Mouse (Mus musculus) hindlimb bud, embryonic 11.5 days (tissue): ENCODE results near the gene Dennd1b.

ENCODE experiments used
- DNase-seq: peaks from one replicate; pipeline ENCODE4 v3.0.0-alpha.2; 2012; ENCODE audit warnings: low read depth, low spot score; ENCODE audit errors: extremely low spot score

The Dennd1b gene

GRCm38 (mm10) chr1:139079000-139079399 lies 115.8 kb downstream of the Dennd1b start:
- DNase-seq, result no peak

- no peak for DNase-seq
Measured at GRCm38 (mm10) chr1:139079523-139079922, 116.3 kb downstream of the Dennd1b start.

DNA sequence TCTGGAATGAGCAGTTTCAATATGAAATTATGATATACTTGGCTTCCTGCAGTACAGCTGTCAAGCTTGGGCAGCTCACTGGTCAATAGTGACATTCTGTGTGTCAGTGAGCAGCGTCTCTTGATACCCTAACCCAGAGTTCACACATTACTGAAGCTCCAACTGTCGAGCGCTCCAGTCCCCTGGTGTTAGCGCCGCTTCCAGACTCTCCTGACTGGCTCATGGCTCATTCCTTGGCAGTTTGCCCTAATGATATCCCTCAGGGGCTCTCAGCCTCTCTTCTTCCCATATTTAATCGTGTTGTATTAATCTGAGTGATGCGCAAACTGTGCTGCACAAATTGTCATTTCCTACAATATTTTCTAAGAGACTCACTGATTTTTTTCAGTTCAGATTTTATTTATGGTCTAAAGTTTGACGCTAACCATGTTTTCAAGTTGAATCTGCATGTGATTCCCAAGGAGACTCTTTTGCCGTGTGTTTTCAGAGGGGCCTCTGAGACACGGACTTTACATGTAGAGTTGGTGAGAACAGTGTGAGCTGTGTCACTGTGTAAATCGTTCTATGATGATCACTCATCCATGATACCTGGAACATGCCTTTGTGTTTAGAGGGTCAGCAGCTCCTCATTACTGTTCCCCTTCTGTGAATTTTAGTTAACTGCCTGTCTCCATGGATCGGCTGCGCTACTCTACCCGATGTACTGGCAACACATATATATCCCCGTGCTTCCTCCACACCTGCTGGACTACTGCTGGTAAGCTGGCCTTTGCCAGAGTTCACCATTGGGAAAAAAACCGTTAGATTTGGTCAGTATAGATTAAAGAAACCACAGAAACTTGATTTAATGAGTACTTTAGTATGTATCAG lies 117.5 kb downstream of the Dennd1b start:
- DNase-seq, result no peak

DNA sequence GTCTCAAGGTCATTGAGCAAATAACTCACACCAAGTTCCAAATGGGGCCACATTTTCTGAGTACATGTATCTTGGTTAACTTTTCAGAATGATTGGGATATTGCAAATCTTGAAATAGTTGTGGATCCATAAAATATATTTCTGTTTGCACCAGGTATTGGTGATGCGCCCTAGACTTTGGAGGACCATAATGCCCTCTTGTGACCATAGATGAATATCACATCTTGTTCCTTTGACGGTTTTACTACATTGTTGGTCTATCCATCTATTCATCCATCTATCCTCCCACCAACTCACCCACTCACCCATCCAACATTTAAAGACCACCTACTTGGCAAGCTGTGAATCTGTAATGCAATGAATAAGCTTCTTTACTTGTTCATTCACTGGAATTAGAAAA lies 120.1 kb downstream of the Dennd1b start:
- DNase-seq, result no peak

GRCm38 (mm10) chr1:139087564-139087963 lies 124.3 kb downstream of the Dennd1b start:
- DNase-seq, result no peak

- no peak for DNase-seq
Measured at GRCm38 (mm10) chr1:139090744-139091143, 127.5 kb downstream of the Dennd1b start.

GRCm38 (mm10) chr1:139091701-139092100 lies 128.5 kb downstream of the Dennd1b start:
- no peak for DNase-seq

- no peak for DNase-seq
Measured at GRCm38 (mm10) chr1:139092144-139092543, 128.9 kb downstream of the Dennd1b start.

GRCm38 (mm10) chr1:139092722-139093121 lies 129.5 kb downstream of the Dennd1b start:
- peak; percentile 82 for DNase-seq

DNA sequence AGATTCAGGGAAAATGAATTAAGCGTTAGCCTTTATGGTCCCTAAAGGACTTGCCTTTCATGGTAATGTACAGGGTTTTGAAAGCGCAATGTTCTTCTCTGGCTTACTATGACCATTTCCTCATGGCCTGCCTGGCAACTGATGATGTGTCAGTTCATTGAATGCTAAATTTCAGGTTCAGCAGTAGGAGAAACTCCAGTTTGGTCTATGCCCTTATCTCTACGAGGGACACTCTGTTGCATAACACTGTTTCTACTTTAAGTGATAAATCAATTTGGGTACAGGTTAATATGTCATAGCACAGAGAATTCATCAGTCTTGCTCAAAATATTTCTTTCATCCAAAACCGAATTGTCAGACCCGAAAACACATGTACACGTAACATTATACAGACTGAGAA lies 133.1 kb downstream of the Dennd1b start:
- DNase-seq, result no peak

DNA sequence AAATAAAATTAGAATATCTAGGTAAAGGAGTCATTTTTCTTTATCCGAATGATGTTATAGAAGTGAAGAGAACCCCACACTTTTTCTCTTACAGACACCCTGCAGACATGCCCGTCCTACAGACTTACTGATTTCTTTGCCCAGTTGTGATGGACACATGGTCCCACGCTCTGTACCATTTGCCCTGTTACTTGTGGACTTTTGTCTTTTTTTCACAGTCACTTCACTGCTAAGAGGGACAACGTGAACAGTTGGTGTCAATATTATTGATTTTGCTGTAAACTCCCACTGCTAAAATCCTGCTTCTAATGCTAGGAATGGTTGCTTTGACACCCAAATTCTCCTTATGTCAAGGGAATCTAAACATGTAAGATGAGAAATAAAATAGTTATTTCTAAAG lies 134.9 kb downstream of the Dennd1b start:
- DNase-seq, result no peak

DNA sequence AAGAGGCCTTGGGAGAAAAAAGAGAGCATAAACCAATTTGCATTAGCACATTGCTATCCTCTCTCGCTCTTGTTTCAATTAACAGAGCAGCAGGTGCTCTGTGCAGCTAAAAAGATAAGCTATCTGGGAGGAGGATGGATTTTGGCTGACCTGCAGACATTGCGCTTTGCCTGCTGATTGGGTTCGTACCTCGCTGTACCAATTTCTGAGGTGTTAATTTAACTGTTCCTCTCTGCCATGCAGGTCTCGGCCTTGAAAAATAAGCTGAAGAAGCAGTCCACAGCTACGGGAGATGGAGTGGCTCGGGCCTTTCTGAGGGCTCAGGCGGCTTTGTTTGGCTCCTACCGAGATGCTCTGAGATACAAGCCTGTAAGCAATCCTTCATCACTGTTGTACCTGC lies 138.5 kb downstream of the Dennd1b start:
- no peak for DNase-seq

DNA sequence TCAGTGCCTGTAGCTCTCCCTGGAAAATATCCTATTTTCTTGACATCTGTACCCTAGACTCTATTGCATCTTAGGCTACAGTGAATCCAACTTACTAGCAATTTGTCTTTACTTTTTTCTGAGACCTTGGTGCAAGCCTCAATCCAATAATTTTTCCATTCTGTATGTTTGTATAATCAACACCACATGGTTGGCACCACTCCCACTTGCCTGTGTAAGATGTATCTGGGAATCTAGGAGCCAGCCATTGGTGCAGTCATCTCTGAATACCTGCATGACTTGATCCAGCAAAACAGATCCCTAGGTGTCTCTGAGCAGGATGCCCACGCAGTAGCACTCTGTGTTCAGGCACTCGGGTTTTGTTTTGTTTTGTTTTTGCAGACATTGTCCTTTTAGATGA lies 145.0 kb downstream of the Dennd1b start:
- no peak for DNase-seq

- DNase-seq, result no peak
Measured at GRCm38 (mm10) chr1:139122626-139123025, 159.4 kb downstream of the Dennd1b start.

- no peak for DNase-seq
Measured at GRCm38 (mm10) chr1:139139644-139140043, 176.4 kb downstream of the Dennd1b start.

- DNase-seq, result no peak
Measured at GRCm38 (mm10) chr1:139145516-139145915, 182.3 kb downstream of the Dennd1b start.

GRCm38 (mm10) chr1:139146306-139146705 lies 183.1 kb downstream of the Dennd1b start:
- no peak for DNase-seq

- no peak for DNase-seq
Measured at GRCm38 (mm10) chr1:139153006-139153405, 189.8 kb downstream of the Dennd1b start.

DNA sequence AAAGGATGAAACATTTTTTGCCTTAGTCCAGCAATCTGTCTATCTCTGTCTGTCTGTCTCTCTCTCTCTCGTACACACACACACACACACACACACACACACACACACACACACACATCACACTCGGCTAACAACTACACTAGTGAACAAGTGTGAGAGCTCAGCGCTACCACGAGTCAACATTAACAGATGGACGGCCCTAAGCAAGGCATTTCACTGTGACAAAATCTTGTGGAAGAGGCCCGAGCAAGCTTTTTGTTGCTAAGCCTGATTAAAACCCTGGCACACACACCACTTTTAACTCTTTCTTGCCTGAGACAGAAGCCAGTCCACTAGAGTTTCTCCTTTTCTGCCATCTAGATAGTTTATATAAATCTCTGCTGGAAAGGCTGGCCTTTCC lies 190.3 kb downstream of the Dennd1b start:
- DNase-seq, result no peak

GRCm38 (mm10) chr1:139156397-139156796 lies 193.2 kb downstream of the Dennd1b start:
- no peak for DNase-seq

DNA sequence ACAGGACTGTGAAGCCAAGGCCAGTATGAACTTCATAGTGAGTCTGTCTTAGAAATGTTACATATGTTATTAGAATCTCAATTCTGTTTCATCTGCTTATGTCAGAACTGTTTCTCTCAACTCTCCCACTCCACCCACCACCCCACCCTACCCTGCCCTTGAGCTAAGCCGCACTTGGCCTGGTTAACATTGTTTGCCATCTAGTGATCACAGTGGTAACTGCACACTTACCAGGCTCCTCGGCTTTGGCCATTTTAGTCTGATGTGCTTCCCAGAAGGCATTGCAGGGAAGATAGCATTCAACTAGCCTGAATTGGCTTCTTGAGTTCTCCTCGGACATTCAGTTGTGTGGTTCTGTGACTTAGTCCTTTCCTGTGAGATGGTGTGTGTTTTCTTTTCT lies 198.4 kb downstream of the Dennd1b start:
- no peak for DNase-seq

DNA sequence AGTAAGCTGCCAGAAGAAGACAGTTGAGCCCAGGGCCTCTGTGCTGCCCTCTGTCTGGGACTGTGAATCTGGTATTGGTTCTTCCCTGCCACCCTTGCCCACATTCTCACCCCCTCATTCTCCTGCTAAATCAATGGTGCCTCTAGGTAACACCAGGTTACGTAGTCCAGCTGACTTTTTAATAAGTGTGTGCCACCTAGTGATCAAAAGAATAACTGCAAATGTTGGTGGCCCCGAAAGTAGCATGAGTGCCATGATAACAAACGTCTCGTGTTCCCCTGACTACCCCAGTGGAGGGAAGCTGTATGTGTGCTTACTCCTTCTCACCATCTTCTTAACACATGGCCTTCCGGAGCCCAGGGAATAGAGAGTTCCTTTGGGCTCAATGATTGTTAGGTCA lies 199.6 kb downstream of the Dennd1b start:
- DNase-seq, result no peak
